Mouse (Mus musculus): ENCODE measurements at regions not wholly inside any gene's neighbourhood (a gene's known extent, or its start where the extent isn't known, plus 50 kb on each side); places are given as distances from the start of the nearest gene placed in this dataset.

DNA sequence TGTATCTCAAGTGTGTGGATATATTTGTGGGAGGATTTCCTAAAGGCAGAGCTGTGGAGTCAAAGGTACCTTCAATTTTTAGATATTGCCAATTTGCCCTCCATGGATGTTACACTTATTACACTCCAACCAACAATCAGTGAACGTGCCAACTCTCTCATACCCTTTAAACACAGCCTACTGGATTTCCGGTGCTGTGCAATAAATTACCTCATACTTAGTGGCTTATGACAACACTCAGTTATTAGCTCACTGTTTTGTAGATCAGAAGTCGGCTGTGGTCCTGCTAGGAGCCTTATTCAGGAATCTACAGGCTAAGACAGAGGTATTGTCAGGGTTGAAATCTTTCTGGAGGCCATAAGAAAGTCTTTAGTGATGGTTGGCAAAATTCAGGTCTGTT, 77.2 kb downstream of the Ddx3x start:
- H3K4me1 ChIP-seq (ENCODE audit: control insufficient read depth, insufficient read depth, low read length), result no peaks in the 10 kb centered on the region
- H3K9me3 ChIP-seq (ENCODE audit: control insufficient read depth, low read length), result no peaks in the 10 kb centered on the region
- H3K27ac ChIP-seq (ENCODE audit: low read depth, low read length), result no peak overlapping the region
- no peak for ATAC-seq (ENCODE audit: low read depth)
- 81% methylated on average over 3 of the region's 3 CpGs for WGBS
- no peak overlapping the region for H3K4me2 ChIP-seq (ENCODE audit: low read depth, low read length)
- H3K36me3 ChIP-seq (ENCODE audit: control insufficient read depth, insufficient read depth, low read length), result no peaks in the 10 kb centered on the region
- H3K4me3 ChIP-seq (ENCODE audit: low read depth, low read length), result no peak overlapping the region
- no peaks in the 10 kb centered on the region for H3K27me3 ChIP-seq (ENCODE audit: control insufficient read depth, insufficient read depth, low read length)
- no peak overlapping the region for H3K9ac ChIP-seq (replicated peaks; ENCODE audit: low read depth, low read length)

DNA sequence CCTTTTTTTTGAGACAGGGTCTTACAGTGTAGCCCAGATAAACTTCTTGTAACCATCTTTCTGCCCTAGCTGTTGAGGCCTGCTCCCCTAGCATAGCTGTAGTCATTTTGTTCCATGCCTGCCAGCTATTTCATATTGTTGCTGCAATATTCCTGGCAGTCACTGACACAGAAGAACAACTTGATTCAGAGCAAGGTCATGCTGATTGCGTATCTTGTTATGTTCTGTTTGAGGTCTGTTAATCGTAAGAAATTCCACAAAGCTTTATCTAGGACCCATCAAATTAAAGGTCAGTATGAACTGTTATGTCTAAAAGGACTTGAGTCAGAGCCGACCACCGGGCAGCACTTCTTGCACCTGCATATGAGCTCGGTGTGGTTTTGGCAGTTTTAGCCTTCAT, 79.7 kb downstream of the Ddx3x start:
- no peaks in the 10 kb centered on the region for H3K27me3 ChIP-seq (ENCODE audit: control insufficient read depth, insufficient read depth, low read length)
- H3K4me3 ChIP-seq (ENCODE audit: low read depth, low read length), result no peak overlapping the region
- no peaks in the 10 kb centered on the region for H3K4me1 ChIP-seq (ENCODE audit: control insufficient read depth, insufficient read depth, low read length)
- H3K27ac ChIP-seq (ENCODE audit: low read depth, low read length), result no peak overlapping the region
- WGBS, result 93% methylated on average over 5 of the region's 5 CpGs
- no peak overlapping the region for H3K4me2 ChIP-seq (ENCODE audit: low read depth, low read length)
- no peak overlapping the region for H3K9ac ChIP-seq (replicated peaks; ENCODE audit: low read depth, low read length)
- no peak for ATAC-seq (ENCODE audit: low read depth)
- H3K36me3 ChIP-seq (ENCODE audit: control insufficient read depth, insufficient read depth, low read length), result no peaks in the 10 kb centered on the region
- no peaks in the 10 kb centered on the region for H3K9me3 ChIP-seq (ENCODE audit: control insufficient read depth, low read length)

DNA sequence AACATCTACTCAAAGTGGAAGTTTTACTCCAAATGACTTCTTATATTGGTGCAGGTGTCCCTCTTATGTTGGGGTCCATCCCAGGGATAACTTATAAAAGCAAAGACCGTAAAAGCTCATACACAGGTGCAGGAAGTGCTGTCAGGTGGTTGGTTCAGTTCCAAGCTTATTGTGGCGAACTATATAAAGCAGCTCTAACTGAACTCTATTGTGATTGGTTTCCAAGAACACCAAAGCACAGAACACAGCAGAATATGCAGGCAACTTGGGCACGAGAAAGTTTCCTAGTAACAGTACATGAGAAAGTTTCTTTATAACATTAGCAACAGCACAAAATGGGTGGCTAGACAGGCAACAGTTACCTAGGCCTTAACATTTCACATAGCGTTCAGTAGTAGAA, 89.5 kb downstream of the Ddx3x start:
- Histone ChIP-seq H3K4me2 (ENCODE audit: low read depth, low read length) (no peak overlapping the region), H3K9me3 (ENCODE audit: control insufficient read depth, low read length) (no peaks in the 10 kb centered on the region), H3K36me3 (ENCODE audit: control insufficient read depth, insufficient read depth, low read length) (no peaks in the 10 kb centered on the region), H3K4me3 (ENCODE audit: low read depth, low read length) (no peak overlapping the region), H3K27me3 (ENCODE audit: control insufficient read depth, insufficient read depth, low read length) (no peaks in the 10 kb centered on the region), H3K9ac (replicated peaks; ENCODE audit: low read depth, low read length) (no peak overlapping the region), H3K27ac (ENCODE audit: low read depth, low read length) (no peak overlapping the region), H3K4me1 (ENCODE audit: control insufficient read depth, insufficient read depth, low read length) (no peaks in the 10 kb centered on the region)
- 84% methylated on average over 4 of the region's 4 CpGs for WGBS
- no peak for ATAC-seq (ENCODE audit: low read depth)

DNA sequence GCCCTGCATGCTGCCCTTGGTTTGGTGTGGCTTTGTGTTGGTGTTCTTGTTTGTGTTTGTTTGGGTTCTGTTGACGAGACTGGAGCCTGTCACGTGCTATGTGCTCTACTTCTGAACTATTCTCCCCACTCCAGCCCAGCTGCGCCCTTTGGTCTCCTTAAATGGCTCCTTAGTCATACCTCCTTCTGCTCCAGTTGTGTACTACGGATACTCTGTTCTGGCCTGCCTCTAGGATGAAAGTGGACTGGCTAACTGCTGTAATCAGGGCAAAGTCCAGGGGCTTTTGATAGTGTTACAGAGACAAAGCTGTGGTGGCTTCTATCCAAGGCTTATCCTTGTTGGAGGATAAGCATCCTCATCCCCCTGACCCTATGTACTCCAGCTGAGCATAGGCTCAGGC, 92.0 kb downstream of the Ddx3x start:
- Histone ChIP-seq H3K27ac (ENCODE audit: low read depth, low read length) (no peak overlapping the region), H3K9ac (replicated peaks; ENCODE audit: low read depth, low read length) (no peak overlapping the region), H3K27me3 (ENCODE audit: control insufficient read depth, insufficient read depth, low read length) (no peaks in the 10 kb centered on the region), H3K4me3 (ENCODE audit: low read depth, low read length) (no peak overlapping the region), H3K4me2 (ENCODE audit: low read depth, low read length) (no peak overlapping the region), H3K4me1 (ENCODE audit: control insufficient read depth, insufficient read depth, low read length) (no peaks in the 10 kb centered on the region), H3K36me3 (ENCODE audit: control insufficient read depth, insufficient read depth, low read length) (no peaks in the 10 kb centered on the region), H3K9me3 (ENCODE audit: control insufficient read depth, low read length) (no peaks in the 10 kb centered on the region)
- ATAC-seq (ENCODE audit: low read depth), result no peak
- 84% methylated on average over 4 of the region's 4 CpGs for WGBS

DNA sequence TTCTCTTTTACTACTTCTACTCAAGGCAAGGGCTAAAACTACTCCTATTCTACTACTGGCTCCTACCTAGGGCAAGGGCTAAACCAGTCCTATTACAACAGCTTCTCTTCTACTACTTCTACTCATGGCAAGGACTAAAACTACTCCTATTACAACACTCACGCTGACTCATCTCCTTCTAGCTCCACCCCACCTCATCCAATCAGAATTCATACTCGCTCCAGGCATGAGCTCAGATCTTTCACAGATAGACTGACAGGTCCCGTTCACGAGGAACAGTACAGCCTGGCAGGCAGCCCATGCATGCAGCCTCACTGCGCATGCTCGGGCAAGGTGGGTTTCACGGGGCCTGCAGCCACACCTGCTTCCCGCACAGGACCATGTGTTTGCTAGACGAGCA, 79.6 kb upstream of the Nyx start:
- Histone ChIP-seq H3K9ac (replicated peaks; ENCODE audit: low read depth, low read length) (no peak overlapping the region), H3K9me3 (ENCODE audit: control insufficient read depth, low read length) (no peaks in the 10 kb centered on the region), H3K36me3 (ENCODE audit: control insufficient read depth, insufficient read depth, low read length) (no peaks in the 10 kb centered on the region), H3K27me3 (ENCODE audit: control insufficient read depth, insufficient read depth, low read length) (no peaks in the 10 kb centered on the region), H3K4me2 (ENCODE audit: low read depth, low read length) (no peak overlapping the region), H3K4me3 (ENCODE audit: low read depth, low read length) (no peak overlapping the region), H3K4me1 (ENCODE audit: control insufficient read depth, insufficient read depth, low read length) (no peaks in the 10 kb centered on the region), H3K27ac (ENCODE audit: low read depth, low read length) (no peak overlapping the region)
- WGBS, result 87% methylated on average over 9 of the region's 9 CpGs
- no peak for ATAC-seq (ENCODE audit: low read depth)

DNA sequence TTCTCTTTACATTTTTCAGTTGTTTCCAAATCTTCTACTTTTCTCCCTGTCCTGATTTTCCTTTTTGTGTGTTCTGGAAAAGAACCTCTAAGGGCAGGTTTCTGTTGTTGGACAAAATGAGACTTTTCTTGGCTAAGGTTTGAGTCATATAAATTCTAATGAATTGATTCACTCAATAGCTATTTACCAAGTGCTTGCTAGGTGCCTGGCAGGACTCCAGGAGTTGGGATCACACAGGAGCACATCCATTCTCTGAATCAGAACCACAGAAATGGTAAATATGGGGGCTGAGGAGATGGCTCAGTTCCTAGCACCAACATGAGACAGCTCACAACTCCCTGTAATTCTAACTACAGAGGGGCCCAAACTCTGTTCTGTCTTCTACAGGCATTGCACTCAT, 67.4 kb upstream of the Nyx start:
- Histone ChIP-seq H3K27me3 (ENCODE audit: control insufficient read depth, insufficient read depth, low read length) (no peaks in the 10 kb centered on the region), H3K9ac (replicated peaks; ENCODE audit: low read depth, low read length) (no peak overlapping the region), H3K9me3 (ENCODE audit: control insufficient read depth, low read length) (no peaks in the 10 kb centered on the region), H3K36me3 (ENCODE audit: control insufficient read depth, insufficient read depth, low read length) (no peaks in the 10 kb centered on the region), H3K4me1 (ENCODE audit: control insufficient read depth, insufficient read depth, low read length) (no peaks in the 10 kb centered on the region), H3K27ac (ENCODE audit: low read depth, low read length) (no peak overlapping the region), H3K4me3 (ENCODE audit: low read depth, low read length) (no peak overlapping the region), H3K4me2 (ENCODE audit: low read depth, low read length) (no peak overlapping the region)
- no peak for ATAC-seq (ENCODE audit: low read depth)

DNA sequence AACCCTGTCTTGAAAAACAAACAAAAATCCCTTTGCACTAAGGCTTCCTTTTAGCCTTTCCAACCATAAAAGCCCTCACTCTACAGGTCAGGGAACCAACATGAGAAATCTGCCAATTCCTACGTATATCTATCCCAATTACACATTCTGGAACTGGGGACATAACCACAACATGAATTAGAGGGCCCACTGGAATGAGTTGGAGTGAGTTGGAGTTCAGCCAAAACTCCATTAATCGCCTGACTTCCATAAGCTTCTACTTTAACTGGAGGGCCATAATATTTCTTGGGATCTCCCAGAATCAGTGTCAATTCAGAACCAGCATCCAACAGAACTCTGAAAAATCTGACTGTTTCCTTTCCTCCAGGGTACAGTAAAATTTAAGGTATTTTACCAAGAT, 53.2 kb upstream of the Nyx start:
- Histone ChIP-seq H3K4me2 (ENCODE audit: low read depth, low read length) (no peak overlapping the region), H3K9me3 (ENCODE audit: control insufficient read depth, low read length) (no peaks in the 10 kb centered on the region), H3K9ac (replicated peaks; ENCODE audit: low read depth, low read length) (no peak overlapping the region), H3K27me3 (ENCODE audit: control insufficient read depth, insufficient read depth, low read length) (no peaks in the 10 kb centered on the region), H3K4me1 (ENCODE audit: control insufficient read depth, insufficient read depth, low read length) (no peaks in the 10 kb centered on the region), H3K27ac (ENCODE audit: low read depth, low read length) (no peak overlapping the region), H3K36me3 (ENCODE audit: control insufficient read depth, insufficient read depth, low read length) (no peaks in the 10 kb centered on the region), H3K4me3 (ENCODE audit: low read depth, low read length) (no peak overlapping the region)
- WGBS, result 55% methylated on average over 2 of the region's 2 CpGs
- no peak for ATAC-seq (ENCODE audit: low read depth)

DNA sequence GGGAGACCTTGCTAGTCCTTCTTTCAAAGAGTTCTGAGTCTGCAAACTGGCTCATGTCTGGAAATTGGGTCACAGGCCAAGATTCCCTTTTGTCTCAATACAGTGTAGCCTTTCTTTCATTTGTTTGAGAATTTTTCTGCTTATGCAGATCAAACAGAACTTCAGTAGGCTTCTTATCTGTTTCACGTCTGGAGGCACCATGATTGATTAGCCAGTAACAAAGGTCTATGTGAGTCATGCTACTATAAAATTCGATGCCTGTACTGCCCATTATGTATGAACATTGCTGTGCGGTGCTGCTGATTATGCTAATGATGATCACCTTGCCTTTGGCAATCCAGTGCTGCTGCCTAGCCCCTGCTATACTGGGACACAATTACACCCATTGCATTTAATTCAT, 52.8 kb upstream of the Nyx start:
- 36% methylated on average over 3 of the region's 3 CpGs for whole genome bisulfite sequencing
- no peak overlapping the region for H3K4me3 ChIP-seq (ENCODE audit: low read depth, low read length)
- H3K4me1 ChIP-seq (ENCODE audit: control insufficient read depth, insufficient read depth, low read length), result no peaks in the 10 kb centered on the region
- no peaks in the 10 kb centered on the region for H3K27me3 ChIP-seq (ENCODE audit: control insufficient read depth, insufficient read depth, low read length)
- H3K36me3 ChIP-seq (ENCODE audit: control insufficient read depth, insufficient read depth, low read length), result no peaks in the 10 kb centered on the region
- no peak overlapping the region for H3K27ac ChIP-seq (ENCODE audit: low read depth, low read length)
- no peak overlapping the region for H3K4me2 ChIP-seq (ENCODE audit: low read depth, low read length)
- no peak overlapping the region for H3K9ac ChIP-seq (replicated peaks; ENCODE audit: low read depth, low read length)
- ATAC-seq (ENCODE audit: low read depth), result no peak
- no peaks in the 10 kb centered on the region for H3K9me3 ChIP-seq (ENCODE audit: control insufficient read depth, low read length)
